Mouse (Mus musculus) liver, postnatal 0 days (tissue): ENCODE measurements around the gene Zfp358.

Source experiments
- CTCF ChIP-seq: sonication (generic); IDR thresholded peaks from 2 replicates; pipeline ENCODE4 v1.5.1; 2016; ENCODE audit warnings: antibody characterized with exemption, low read depth
- EP300 ChIP-seq: IDR thresholded peaks from 2 replicates; pipeline ENCODE4 v1.6.1; 2016; ENCODE audit warnings: antibody characterized with exemption, low read depth, mild to moderate bottlenecking

DNA sequence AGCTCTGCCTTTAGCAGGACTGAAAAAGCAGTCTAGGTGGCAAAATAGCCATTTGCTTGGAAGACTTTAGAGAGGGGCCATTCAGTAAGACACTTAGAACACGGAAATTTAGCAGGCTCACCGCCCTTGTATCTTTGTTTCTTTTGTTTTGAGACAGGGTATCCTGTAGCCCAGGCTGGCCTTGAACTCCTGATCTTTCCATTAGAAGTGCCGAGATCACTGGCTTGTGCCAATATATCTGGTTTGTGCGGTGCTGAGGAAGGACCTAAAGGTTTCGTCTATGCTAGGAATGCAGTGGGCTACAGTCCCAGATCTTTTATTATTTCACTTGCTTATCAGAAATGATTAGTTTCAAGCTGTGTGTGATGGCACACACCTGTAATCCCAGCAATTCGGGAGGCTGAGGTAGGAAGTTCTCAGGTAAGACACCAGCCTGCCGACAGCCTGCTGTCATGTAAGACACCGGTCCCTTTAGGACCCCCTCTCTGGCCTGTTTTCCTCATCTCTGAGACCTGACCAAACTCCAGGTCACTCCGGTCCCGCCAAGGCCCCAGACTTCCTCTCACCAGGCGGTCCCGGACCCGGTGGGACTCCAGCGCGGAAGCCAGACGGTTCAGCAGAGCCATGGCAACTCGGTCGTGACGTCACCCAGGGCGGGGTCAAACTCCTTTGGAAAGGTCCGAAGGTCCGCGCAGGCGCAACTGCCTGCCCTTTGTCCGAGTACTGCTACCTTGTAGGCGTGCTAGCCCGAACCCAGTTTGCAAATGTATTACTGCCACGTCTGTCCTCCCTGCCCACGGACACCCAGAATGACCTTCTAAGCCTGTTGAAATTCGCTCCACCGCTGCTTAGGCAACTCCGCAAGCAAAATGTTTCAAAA is 25.7 kb upstream of the Zfp358 start, which contains the start of gene Pex11g:
- TF ChIP-seq CTCF (no peak), EP300 (peak; percentile 66)
